Mouse (Mus musculus) hindbrain, embryonic 11.5 days (tissue): ENCODE data around the gene Gpr179. TPM values are rescaled to one million over a fixed set of nuclear protein-coding genes. Genes with fewer than 3 reads are reported as not detected.
A peak's percentile ranks its signal among the peaks of the same experiment; 100 is the strongest.

Experiments
- ATAC-seq: fragments of 200-750 bp; cut with Nextera tagmentation; 2 replicates; pipeline ENCODE4 v1.8.0; 2017; ENCODE audit warnings: mild to moderate bottlenecking, moderate TSS enrichment, moderate library complexity; ENCODE audit not compliant: low FRiP score
- DNase-seq: peaks from one replicate; pipeline ENCODE4 v3.0.0-alpha.2; 2015; ENCODE audit warnings: low spot score
- H3K27ac ChIP-seq: fragments of 300-500 bp; sonication (generic); 2 replicates; pipeline ENCODE4 v1.5.1; 2014; ENCODE audit warnings: mild to moderate bottlenecking, low read depth, low read length
- H3K27me3 ChIP-seq: fragments of 300-500 bp; sonication (generic); 2 replicates; pipeline ENCODE4 v1.6.1; 2014; ENCODE audit warnings: mild to moderate bottlenecking, low read length, moderate library complexity, mixed read lengths; ENCODE audit not compliant: control insufficient read depth, insufficient read depth
- H3K36me3 ChIP-seq: fragments of 300-500 bp; sonication (generic); 2 replicates; pipeline ENCODE4 v1.6.1; 2014; ENCODE audit warnings: mild to moderate bottlenecking, low read length, moderate library complexity, mixed read lengths; ENCODE audit not compliant: control insufficient read depth, insufficient read depth
- H3K4me1 ChIP-seq: fragments of 300-500 bp; sonication (generic); replicated peaks from 2 replicates; pipeline ENCODE4 v1.6.1; 2014; ENCODE audit warnings: low read length, mixed read lengths; ENCODE audit not compliant: control insufficient read depth, insufficient read depth
- H3K4me2 ChIP-seq: fragments of 300-500 bp; sonication (generic); replicated peaks from 2 replicates; pipeline ENCODE4 v1.6.1; 2014; ENCODE audit warnings: mild to moderate bottlenecking, low read depth, low read length
- H3K4me3 ChIP-seq: fragments of 300-500 bp; sonication (generic); 2 replicates; pipeline ENCODE4 v1.5.1; 2014; ENCODE audit warnings: low read depth, low read length
- H3K9ac ChIP-seq: fragments of 300-500 bp; sonication (generic); 2 replicates; pipeline ENCODE4 v1.6.1; 2014; ENCODE audit warnings: low read depth, low read length
- H3K9me3 ChIP-seq: fragments of 300-500 bp; sonication (generic); 2 replicates; pipeline ENCODE4 v1.6.1; 2016; ENCODE audit warnings: low read length; ENCODE audit not compliant: control insufficient read depth
- WGBS: fragments of 180-500 bp; shearing (Covaris S2); extraction: QIAGEN DNeasy Blood & Tissue Kit; methylation state at CpG from one replicate; pipeline ENCODE4 v1.1.7; 2014; 5-methylcytosine and 5-hydroxymethylcytosine counted together
- polyA plus RNA-seq: library from polyadenylated mRNA; unstranded; fragments of >200 nt; fragmentation: Nextera tagmentation; extraction: Ambion mirVana; gene quantifications from 2 replicates; pipeline ENCODE4 v1.2.1, GENCODE M21; 2014

Gene Gpr179
- polyA plus RNA-seq, 1 experiment from 2014 or later, result not detected

GRCm38 (mm10) chr11:97336751-97337345 lies 15.0 kb downstream of the Gpr179 start:
- Histone ChIP-seq H3K36me3 (no peaks in the 10 kb centered on the region), H3K4me3 (no peak overlapping the region), H3K27me3 (no peaks in the 10 kb centered on the region; the same call in 1 of the 2 replicates), H3K4me1 (no peaks in the 10 kb centered on the region), H3K9ac (no peak overlapping the region), H3K9me3 (no peaks in the 10 kb centered on the region), H3K27ac (no peak overlapping the region), H3K4me2 (no peak overlapping the region)
- 70% methylated on average over 14 of the region's 14 CpGs for WGBS
- ATAC-seq, result no peak
- DNase-seq, result no peak

- Histone ChIP-seq H3K4me3 (no peak overlapping the region), H3K4me2 (no peak overlapping the region), H3K9me3 (no peaks in the 10 kb centered on the region), H3K27ac (no peak overlapping the region), H3K27me3 (no peaks in the 10 kb centered on the region; the same call in 1 of the 2 replicates), H3K9ac (no peak overlapping the region), H3K36me3 (no peaks in the 10 kb centered on the region), H3K4me1 (no peaks in the 10 kb centered on the region)
- ATAC-seq (no peak), DNase-seq (no peak)
- 55% methylated on average over 6 of the region's 6 CpGs for WGBS
Observed at GRCm38 (mm10) chr11:97336238-97336637, 15.6 kb downstream of the Gpr179 start.

GRCm38 (mm10) chr11:97334400-97334799 lies 17.5 kb downstream of the Gpr179 start:
- no peak for DNase-seq
- Histone ChIP-seq H3K27me3 (no peaks in the 10 kb centered on the region; the same call in 1 of the 2 replicates), H3K9me3 (no peaks in the 10 kb centered on the region), H3K9ac (no peak overlapping the region), H3K4me2 (no peak overlapping the region), H3K36me3 (no peaks in the 10 kb centered on the region), H3K27ac (no peak overlapping the region), H3K4me1 (no peaks in the 10 kb centered on the region), H3K4me3 (no peak overlapping the region)
- ATAC-seq, result no peak
- WGBS, result 86% methylated on average over 9 of the region's 9 CpGs

GRCm38 (mm10) chr11:97333896-97334295 lies 18.0 kb downstream of the Gpr179 start:
- WGBS, result 57% methylated on average over 1 of the region's 1 CpGs
- no peak overlapping the region for H3K9ac ChIP-seq
- no peaks in the 10 kb centered on the region for H3K36me3 ChIP-seq
- DNase-seq (no peak), ATAC-seq (no peak)
- H3K4me2 ChIP-seq, result no peak overlapping the region
- no peak overlapping the region for H3K4me3 ChIP-seq
- H3K9me3 ChIP-seq, result no peaks in the 10 kb centered on the region
- no peaks in the 10 kb centered on the region for H3K4me1 ChIP-seq
- no peak overlapping the region for H3K27ac ChIP-seq
- H3K27me3 ChIP-seq, result no peaks in the 10 kb centered on the region; the same call in 1 of the 2 replicates

GRCm38 (mm10) chr11:97333044-97333443 lies 18.8 kb downstream of the Gpr179 start:
- Histone ChIP-seq H3K27me3 (no peaks in the 10 kb centered on the region), H3K9me3 (no peaks in the 10 kb centered on the region), H3K36me3 (no peaks in the 10 kb centered on the region), H3K4me2 (no peak overlapping the region), H3K27ac (no peak overlapping the region), H3K9ac (no peak overlapping the region), H3K4me3 (no peak overlapping the region), H3K4me1 (no peaks in the 10 kb centered on the region)
- ATAC-seq (no peak), DNase-seq (no peak)
- WGBS, result 44% methylated on average over 9 of the region's 9 CpGs

- 89% methylated on average over 12 of the region's 12 CpGs for WGBS
- DNase-seq, result no peak
- Histone ChIP-seq H3K36me3 (no peaks in the 10 kb centered on the region), H3K9me3 (no peaks in the 10 kb centered on the region), H3K4me1 (no peaks in the 10 kb centered on the region), H3K27me3 (no peaks in the 10 kb centered on the region), H3K9ac (no peak overlapping the region), H3K4me2 (no peak overlapping the region), H3K27ac (no peak overlapping the region), H3K4me3 (no peak overlapping the region)
- no peak for ATAC-seq
Observed at GRCm38 (mm10) chr11:97331231-97332190, 20.4 kb downstream of the Gpr179 start.

GRCm38 (mm10) chr11:97330315-97330714 lies 21.6 kb downstream of the Gpr179 start:
- no peaks in the 10 kb centered on the region for H3K27me3 ChIP-seq
- ATAC-seq, result no peak
- whole genome bisulfite sequencing, result 95% methylated on average over 1 of the region's 1 CpGs
- H3K9me3 ChIP-seq, result no peaks in the 10 kb centered on the region
- H3K36me3 ChIP-seq, result no peaks in the 10 kb centered on the region
- no peak for DNase-seq
- no peak overlapping the region for H3K27ac ChIP-seq
- no peak overlapping the region for H3K4me2 ChIP-seq
- H3K4me1 ChIP-seq, result no peaks in the 10 kb centered on the region
- H3K9ac ChIP-seq, result no peak overlapping the region
- H3K4me3 ChIP-seq, result no peak overlapping the region

- H3K4me2 ChIP-seq, result no peak overlapping the region
- H3K36me3 ChIP-seq, result peaks cover 5% of the 10 kb centered on the region; the same call in 1 of the 2 replicates
- peak; percentile 85 for DNase-seq
- H3K4me3 ChIP-seq, result no peak overlapping the region
- no peaks in the 10 kb centered on the region for H3K4me1 ChIP-seq
- H3K27me3 ChIP-seq, result no peaks in the 10 kb centered on the region
- H3K9ac ChIP-seq, result no peak overlapping the region
- H3K27ac ChIP-seq, result no peak overlapping the region
- WGBS, result 29% methylated on average over 9 of the region's 9 CpGs
- H3K9me3 ChIP-seq, result no peaks in the 10 kb centered on the region
- no peak for ATAC-seq
Observed at GRCm38 (mm10) chr11:97328148-97328547, 23.7 kb downstream of the Gpr179 start.
